Comparison of ENCODE assay signal across 8 mouse cellular contexts in genomic region chr7:127967004-127967921, GRCm38 (mm10). TPM values are rescaled to one million over a fixed set of nuclear protein-coding genes. Genes with fewer than 3 reads are reported as not detected.
DNase-seq lines count a peak whose midpoint lies in the region; ATAC-seq lines count a peak whose summit lies in the region.

Fus (plus strand) TSS chr7:127967457.

- peak within 1 kb of the TSS; percentile 82 for H3K4me2 ChIP-seq in hindbrain, embryonic 16.5 days (ENCODE audit: low read length)

- under 1% methylated on average over 89 of the region's 92 CpGs for WGBS in hindbrain, embryonic 16.5 days
- WGBS in macrophage (ENCODE audit: missing documents), result under 1% methylated on average over 89 of the region's 92 CpGs

- peak within 1 kb of the TSS; percentile 99 for H3K27ac ChIP-seq in hindbrain, embryonic 16.5 days (ENCODE audit: low read depth, low read length)
- H3K27ac ChIP-seq in macrophage, result peak within 1 kb of the TSS; percentile 94

- H3K27me3 ChIP-seq in hindbrain, embryonic 16.5 days (replicated peaks; ENCODE audit: control insufficient read depth, insufficient read depth, low read length), result no peaks in the 10 kb centered on the region

- H3K9me3 ChIP-seq in hindbrain, embryonic 16.5 days (ENCODE audit: control insufficient read depth, low read length), result no peaks in the 10 kb centered on the region

- peak; percentile 94 for DNase-seq in T-cell, adult 2 months (ENCODE audit: low spot score)
- peak; percentile 95 to 97 for DNase-seq in cerebellum, postnatal 36 days
- DNase-seq in gastrocnemius, adult 18-20 months (ENCODE audit: low spot score), result peak; percentile 95
- peak; percentile 92 to 93 for DNase-seq in left cerebral cortex, adult 18-20 months (ENCODE audit: low spot score in 2 of 2)
- DNase-seq in right cerebral cortex, adult 18-20 months, result peak; percentile 92
- peak; percentile 86 for DNase-seq in urinary bladder, postnatal 10 days (ENCODE audit: low spot score)

- H3K4me3 ChIP-seq in hindbrain, embryonic 16.5 days (ENCODE audit: low read length), result peak within 1 kb of the TSS; percentile 95
- peak within 1 kb of the TSS; percentile 86 for H3K4me3 ChIP-seq in macrophage (ENCODE audit: inconsistent target)

- peaks cover 18% of the 10 kb centered on the region for H3K4me1 ChIP-seq in hindbrain, embryonic 16.5 days (ENCODE audit: control insufficient read depth, insufficient read depth, low read depth, low read length)

- peaks cover 16% of the 10 kb centered on the region for H3K36me3 ChIP-seq in hindbrain, embryonic 16.5 days (ENCODE audit: control insufficient read depth, insufficient read depth, low read length)
- H3K36me3 ChIP-seq in macrophage (ENCODE audit: inconsistent target), result peaks cover 21% of the 10 kb centered on the region

- peak within 1 kb of the TSS; percentile 100 for H3K9ac ChIP-seq in hindbrain, embryonic 16.5 days (ENCODE audit: low read depth, low read length)

- peak; percentile 96 for ATAC-seq in hindbrain, embryonic 16.5 days

- H3K79me2 ChIP-seq in macrophage (ENCODE audit: inconsistent target), result peaks cover 43% of the 10 kb centered on the region

RNA-seq across cellular contexts. Expression of gene Fus, which starts in this region (rescaled TPM):
- 10 to 100 TPM; 83.3 to 92.1 TPM for total RNA-seq in gastrocnemius, adult 18-20 months (2021)
- 275 and 318 TPM in 2 replicates for polyA plus RNA-seq in hindbrain, embryonic 16.5 days (2015; fragmentation: Nextera tagmentation; extraction: Ambion mirVana)
- 100 to 1,000 TPM; 268 to 293 TPM for total RNA-seq in left cerebral cortex, adult 18-20 months (2021)
- total RNA-seq in macrophage (2018; cell fraction: chromatin; rRNA removed), result 1,000 to 10,000 TPM in 25 of 26 experiments, 100 to 1,000 TPM in 1; 826 to 1,412 (median 1,230) TPM
- 100 to 1,000 TPM in 25 of 26 experiments, 10 to 100 TPM in 1; 89.9 to 215 (median 134) TPM for total RNA-seq in macrophage (2018; cell fraction: cytosol; rRNA removed)
- 100 to 1,000 TPM; 317 to 856 (median 466) TPM for total RNA-seq in macrophage (2018; cell fraction: nucleus; rRNA removed)
- polyA plus RNA-seq in macrophage (2018), result 187 to 395 TPM (median 346 TPM) in 3 replicates

Comparison
In these comparisons a context has a peak if more than half of its experiments do, and no peak if none do; other contexts are left out.
1. Peak in every context shown above with its lines: DNase-seq, ATAC-seq, H3K4me3 ChIP-seq and H3K27ac ChIP-seq.